Mouse (Mus musculus): ENCODE measurements around the gene Cog4. TPM values are rescaled to one million over a fixed set of nuclear protein-coding genes. Genes with fewer than 3 reads are reported as not detected.
"Not testable (repeated sequence)": the region's sequence is repeated elsewhere in the genome, so short reads cannot be mapped to it uniquely, and the experiment has no call there.

Cog4 gene
- polyA plus RNA-seq, 1 experiment = 14.0 TPM

DNA sequence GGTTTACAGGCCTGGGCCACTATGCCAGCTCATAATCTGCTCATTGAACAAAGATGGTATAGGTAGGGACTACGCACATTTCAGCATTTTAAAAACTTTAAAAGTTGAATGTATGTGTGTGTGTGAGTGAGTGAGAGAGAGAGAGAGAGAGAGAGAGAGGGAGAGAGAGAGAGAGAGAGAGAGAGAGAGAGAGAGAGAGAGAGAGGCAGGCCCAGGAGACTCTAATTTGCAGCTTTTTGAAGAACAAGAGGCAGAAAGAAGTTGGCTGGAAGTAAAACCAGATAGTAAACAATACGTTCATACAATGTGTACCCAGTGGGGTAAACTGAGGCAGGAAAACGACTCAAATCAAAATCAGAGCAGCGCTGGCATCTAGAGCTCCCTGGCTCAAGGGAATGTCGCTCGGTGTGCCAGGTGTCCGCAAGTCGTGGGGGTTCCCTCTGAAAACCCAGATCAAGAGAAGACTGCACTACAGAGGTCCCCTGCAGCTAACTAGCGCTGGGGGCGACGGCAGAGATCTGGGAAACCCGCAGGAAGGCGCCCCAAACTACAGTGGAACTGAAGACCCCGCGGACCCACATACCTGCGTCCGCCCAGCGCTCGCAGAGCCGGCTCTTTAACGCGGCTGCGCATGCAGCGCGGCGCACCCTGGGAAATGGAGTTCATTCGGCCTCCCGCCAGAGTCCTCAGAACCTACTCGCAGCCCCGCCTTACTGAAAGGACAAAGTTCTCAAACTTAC is 55.6 kb downstream of the Cog4 start, which contains the start of gene Fuk:
Gene Fuk, minus strand, starts transcription at position 650 of the 740 bp plus-strand sequence.
- H3K36me3 ChIP-seq (replicated peaks; ENCODE audit: low read length) = peaks cover 31% of the 10 kb centered on the region
- H3K27me3 ChIP-seq (replicated peaks) = peaks cover 9% of the 10 kb centered on the region
- H3K4me1 ChIP-seq = peaks cover 28% of the 10 kb centered on the region
- peak within 1 kb of the TSS; percentile 94 for H3K4me3 ChIP-seq (replicated peaks)
- no peaks in the 10 kb centered on the region for H3K9me3 ChIP-seq
- TF ChIP-seq FLI1 (IDR thresholded peaks at IDR 0.05; ENCODE audit: low read length) (no peak), GATA1 (IDR thresholded peaks at IDR 0.05; ENCODE audit: borderline replicate concordance, low read length) (no peak)

DNA sequence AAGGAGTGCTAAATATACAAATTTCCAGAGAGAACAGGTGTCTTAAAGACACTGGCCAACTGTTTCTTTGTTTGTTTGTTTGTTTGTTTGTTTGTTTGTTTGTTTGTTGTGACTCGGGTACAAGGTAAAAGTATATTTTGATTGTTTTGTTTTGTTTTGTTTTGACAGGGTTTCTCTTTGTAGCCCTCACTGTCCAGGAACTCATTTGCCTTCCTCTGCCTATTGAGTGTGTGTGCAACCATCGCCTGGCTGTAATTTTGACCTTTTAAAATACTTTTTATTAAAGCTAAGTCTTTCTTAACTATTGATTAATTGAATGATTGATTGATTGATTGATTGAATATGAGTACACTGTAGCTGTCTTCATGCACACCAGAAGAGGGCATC is 56.2 kb downstream of the Cog4 start:
- Histone ChIP-seq H3K36me3 (replicated peaks; ENCODE audit: low read length) (peaks cover 26% of the 10 kb centered on the region), H3K4me3 (replicated peaks) (peak overlapping the region; percentile 94), H3K9me3 (no peaks in the 10 kb centered on the region), H3K27me3 (replicated peaks) (peaks cover 9% of the 10 kb centered on the region), H3K4me1 (peaks cover 29% of the 10 kb centered on the region)
- TF ChIP-seq FLI1 (IDR thresholded peaks at IDR 0.05; ENCODE audit: low read length) (no peak), GATA1 (IDR thresholded peaks at IDR 0.05; ENCODE audit: borderline replicate concordance, low read length) (no peak)

DNA sequence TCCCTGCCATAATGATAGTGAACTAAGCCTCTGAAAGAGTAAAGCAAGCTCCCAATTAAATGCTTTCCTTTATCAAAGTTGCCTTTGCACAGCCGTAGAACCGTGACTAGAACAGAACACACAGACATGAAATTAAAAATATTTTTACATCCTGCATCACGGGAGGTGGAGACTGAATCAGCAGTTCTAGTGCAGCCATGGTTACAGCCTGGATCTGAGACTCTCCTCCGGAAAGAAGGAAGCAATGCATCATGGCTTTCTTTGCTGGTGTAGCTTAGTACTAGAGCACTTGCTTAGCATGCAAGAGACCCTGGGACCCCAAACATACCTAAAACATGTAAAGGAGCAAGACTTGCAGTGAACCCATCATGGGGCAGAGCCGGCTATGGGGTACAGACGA is 59.0 kb downstream of the Cog4 start:
- Histone ChIP-seq H3K9me3 (no peaks in the 10 kb centered on the region), H3K36me3 (replicated peaks; ENCODE audit: low read length) (peaks cover 2% of the 10 kb centered on the region), H3K27me3 (replicated peaks) (peaks cover 9% of the 10 kb centered on the region), H3K4me3 (replicated peaks) (no peak overlapping the region), H3K4me1 (peaks cover 29% of the 10 kb centered on the region)
- TF ChIP-seq GATA1 (IDR thresholded peaks at IDR 0.05; ENCODE audit: borderline replicate concordance, low read length) (no peak), FLI1 (IDR thresholded peaks at IDR 0.05; ENCODE audit: low read length) (no peak)

DNA sequence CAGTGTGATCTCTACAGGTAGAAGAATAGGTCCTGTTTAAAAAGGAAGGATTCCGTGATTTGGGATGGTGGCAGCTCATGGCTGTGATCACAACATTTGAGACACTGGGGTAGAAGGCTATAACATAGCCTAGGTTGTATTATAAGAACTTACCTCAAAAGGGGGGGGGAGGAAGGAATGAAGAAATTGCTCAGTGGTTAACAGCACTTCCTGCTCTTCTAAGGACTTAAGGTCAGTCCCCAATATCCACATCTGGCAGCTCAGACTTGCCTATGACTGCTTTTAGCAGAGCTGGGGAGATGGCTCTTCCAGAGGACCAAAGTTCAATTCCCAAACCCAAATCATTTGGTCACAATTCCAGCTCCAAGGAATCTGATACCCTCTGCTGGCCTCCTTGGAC is 60.3 kb downstream of the Cog4 start:
- H3K4me3 ChIP-seq (replicated peaks) = no peak overlapping the region
- TF ChIP-seq GATA1 (IDR thresholded peaks at IDR 0.05; ENCODE audit: borderline replicate concordance, low read length) (no peak), FLI1 (IDR thresholded peaks at IDR 0.05; ENCODE audit: low read length) (no peak)
- H3K27me3 ChIP-seq (replicated peaks) = peaks cover 9% of the 10 kb centered on the region
- no peaks in the 10 kb centered on the region for H3K36me3 ChIP-seq (replicated peaks; ENCODE audit: low read length)
- H3K9me3 ChIP-seq = no peaks in the 10 kb centered on the region
- H3K4me1 ChIP-seq = peaks cover 25% of the 10 kb centered on the region

DNA sequence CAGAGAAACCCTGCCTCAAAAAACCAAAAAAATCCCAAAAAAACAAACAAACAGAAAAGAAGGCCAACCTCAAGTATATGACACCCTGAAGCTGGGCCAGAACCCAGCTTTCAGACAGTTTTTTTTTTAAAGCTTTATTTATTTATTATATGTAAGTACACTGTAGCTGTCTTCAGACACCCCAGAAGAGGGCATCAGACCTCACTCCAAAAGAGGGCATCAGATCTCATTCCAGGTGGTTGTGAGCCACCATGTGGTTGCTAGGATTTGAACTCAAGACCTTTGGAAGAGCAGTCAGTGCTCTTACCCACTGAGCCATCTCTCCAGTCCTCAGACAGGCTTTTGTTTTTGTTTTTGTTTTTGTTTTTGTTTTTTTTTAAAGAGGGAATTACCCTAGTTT is 63.5 kb downstream of the Cog4 start:
- H3K9me3 ChIP-seq; H3K36me3 ChIP-seq (replicated peaks; ENCODE audit: low read length); H3K27me3 ChIP-seq (replicated peaks); H3K4me3 ChIP-seq (replicated peaks): not testable (repeated sequence)
- peaks cover 36% of the 10 kb centered on the region for H3K4me1 ChIP-seq

DNA sequence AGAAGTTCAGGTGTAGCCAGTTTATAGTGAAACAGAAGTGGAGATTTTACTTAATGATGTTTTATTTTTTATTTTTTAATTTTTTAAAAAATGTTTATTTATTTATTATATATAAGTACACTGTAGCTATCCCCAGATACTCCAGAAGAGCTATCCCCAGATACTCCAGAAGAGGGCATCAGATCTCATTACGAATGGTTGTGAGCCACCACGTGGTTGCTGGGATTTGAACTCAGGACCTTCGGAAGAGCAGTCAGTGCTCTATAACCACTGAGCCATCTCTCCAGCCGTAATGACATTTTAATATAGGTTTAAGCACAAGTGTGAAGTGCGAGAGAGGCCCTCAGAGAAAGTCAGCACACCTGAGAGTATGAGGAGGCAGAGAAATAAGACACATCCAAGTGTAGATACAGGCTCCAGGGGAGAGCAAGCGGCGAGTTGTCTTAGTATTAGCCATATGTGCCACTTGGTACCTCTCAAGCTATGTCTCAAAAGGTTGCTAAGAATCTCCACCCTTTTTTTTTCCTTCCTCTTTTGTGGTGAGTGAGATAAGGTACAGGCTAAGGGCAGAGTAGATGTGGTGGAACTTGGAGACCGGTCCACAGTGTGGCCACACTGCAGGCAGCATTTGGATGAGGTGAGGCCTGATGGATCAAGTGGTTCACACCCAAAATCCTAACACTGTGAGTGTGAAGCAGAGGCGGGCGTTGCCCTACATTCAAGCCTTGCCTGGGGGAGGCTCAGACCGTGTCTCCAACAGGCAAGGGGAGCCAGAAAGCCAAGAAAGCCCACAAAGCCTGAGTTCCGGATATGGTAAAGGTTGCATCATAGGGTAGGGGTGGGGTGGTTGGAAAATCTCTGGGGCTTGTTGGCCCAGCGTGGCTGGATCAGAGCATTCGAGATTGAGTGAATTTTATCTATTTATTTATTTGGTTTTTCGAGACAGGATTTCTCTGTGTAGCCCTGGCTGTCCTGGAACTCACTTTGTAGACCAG is 65.5 kb downstream of the Cog4 start:
- no peaks in the 10 kb centered on the region for H3K9me3 ChIP-seq
- H3K27me3 ChIP-seq (replicated peaks) = peaks cover 1% of the 10 kb centered on the region
- H3K4me3 ChIP-seq (replicated peaks) = peak overlapping the region; percentile 53
- TF ChIP-seq GATA1 (IDR thresholded peaks at IDR 0.05; ENCODE audit: borderline replicate concordance, low read length) (no peak), FLI1 (IDR thresholded peaks at IDR 0.05; ENCODE audit: low read length) (no peak)
- H3K36me3 ChIP-seq (replicated peaks; ENCODE audit: low read length) = no peaks in the 10 kb centered on the region
- peaks cover 21% of the 10 kb centered on the region for H3K4me1 ChIP-seq

DNA sequence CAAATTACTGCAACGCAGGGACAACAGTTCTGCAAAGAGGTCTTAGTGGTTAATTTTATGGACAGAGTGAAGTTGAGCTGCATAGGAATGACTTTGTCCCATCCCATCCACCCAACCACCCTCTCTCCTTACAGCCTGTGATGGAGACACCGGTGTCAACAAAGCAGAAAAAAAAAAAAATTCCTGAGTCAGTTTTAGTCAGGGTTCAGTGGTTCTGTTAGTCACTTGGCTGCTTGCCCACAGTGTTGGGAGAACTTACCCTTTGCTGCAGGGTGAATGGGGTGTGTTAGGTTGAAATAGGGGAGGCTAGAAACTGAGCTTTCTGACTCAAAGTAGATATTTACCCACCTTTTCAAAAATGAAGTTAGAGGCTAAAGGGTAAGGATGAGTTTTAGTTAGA is 71.0 kb downstream of the Cog4 start:
- Histone ChIP-seq H3K4me1 (peaks cover 55% of the 10 kb centered on the region), H3K9me3 (no peaks in the 10 kb centered on the region), H3K4me3 (replicated peaks) (no peak overlapping the region), H3K27me3 (replicated peaks) (no peaks in the 10 kb centered on the region), H3K36me3 (replicated peaks; ENCODE audit: low read length) (peaks cover 12% of the 10 kb centered on the region)
- TF ChIP-seq GATA1 (IDR thresholded peaks at IDR 0.05; ENCODE audit: borderline replicate concordance, low read length) (no peak), FLI1 (IDR thresholded peaks at IDR 0.05; ENCODE audit: low read length) (no peak)

DNA sequence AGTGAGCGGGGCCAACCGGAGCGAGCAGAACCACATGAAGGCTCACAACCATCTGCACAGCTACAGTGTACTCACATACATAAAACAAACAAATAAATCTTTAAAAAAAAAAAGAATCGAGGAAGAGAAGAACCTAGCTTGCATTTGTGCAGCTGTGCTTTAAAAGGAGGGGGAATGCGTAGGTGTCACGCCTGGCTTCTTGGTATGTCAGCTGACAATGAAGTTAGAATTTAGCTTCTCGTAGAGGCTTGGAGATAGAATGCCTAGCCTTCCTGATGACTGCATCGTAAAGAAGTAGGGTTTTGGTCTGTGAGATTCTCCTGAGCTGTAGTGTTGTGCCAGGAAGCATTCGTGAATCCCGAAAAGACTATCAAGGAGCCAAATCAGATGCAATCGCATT is 71.6 kb downstream of the Cog4 start:
- TF ChIP-seq GATA1 (IDR thresholded peaks at IDR 0.05; ENCODE audit: borderline replicate concordance, low read length) (no peak), FLI1 (IDR thresholded peaks at IDR 0.05; ENCODE audit: low read length) (no peak)
- Histone ChIP-seq H3K4me3 (replicated peaks) (no peak overlapping the region), H3K27me3 (replicated peaks) (no peaks in the 10 kb centered on the region), H3K9me3 (no peaks in the 10 kb centered on the region), H3K4me1 (peaks cover 56% of the 10 kb centered on the region), H3K36me3 (replicated peaks; ENCODE audit: low read length) (peaks cover 16% of the 10 kb centered on the region)

DNA sequence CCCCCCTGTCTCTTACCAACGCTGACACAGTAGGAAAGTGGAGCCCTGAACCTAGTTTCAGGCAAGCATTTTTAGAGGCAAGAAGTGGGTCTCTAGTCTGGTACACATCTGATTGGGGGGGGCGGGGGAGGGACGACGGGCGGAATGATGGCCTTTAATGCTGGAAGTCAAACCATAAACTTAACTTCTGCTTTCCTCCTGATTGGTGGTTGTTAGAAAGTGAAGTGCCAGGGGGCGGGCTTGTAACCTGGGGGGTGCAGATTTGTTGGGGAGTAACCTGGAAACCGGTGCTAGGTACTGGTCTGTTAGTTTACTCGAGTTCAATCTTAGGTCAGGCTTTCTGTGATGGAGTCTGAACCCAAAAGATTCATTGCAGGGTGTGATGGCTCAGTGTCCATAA is 72.1 kb downstream of the Cog4 start:
- Histone ChIP-seq H3K36me3 (replicated peaks; ENCODE audit: low read length) (peaks cover 18% of the 10 kb centered on the region), H3K27me3 (replicated peaks) (no peaks in the 10 kb centered on the region), H3K4me3 (replicated peaks) (no peak overlapping the region), H3K4me1 (peaks cover 56% of the 10 kb centered on the region), H3K9me3 (no peaks in the 10 kb centered on the region)
- TF ChIP-seq GATA1 (IDR thresholded peaks at IDR 0.05; ENCODE audit: borderline replicate concordance, low read length) (no peak), FLI1 (IDR thresholded peaks at IDR 0.05; ENCODE audit: low read length) (no peak)

Measured in megakaryocyte, embryonic 14.5 days (primary cell).